Mouse (Mus musculus) brown adipose tissue, adult 24 weeks (tissue): ENCODE measurements around the gene Nr1i3. TPM values are rescaled to one million over a fixed set of nuclear protein-coding genes. Genes with fewer than 3 reads are reported as not detected.
A peak's percentile ranks its signal among the peaks of the same experiment; 100 is the strongest.

Experiments used
- H3K27ac ChIP-seq: fragments of 200-500 bp; replicated peaks from 2 replicates; pipeline ENCODE4 v1.5.1; 2012; ENCODE audit warnings: low read depth, mild to moderate bottlenecking, low read length
- H3K4me1 ChIP-seq: fragments of 200-500 bp; 2 replicates; pipeline ENCODE4 v1.6.1; 2012; ENCODE audit warnings: low read length, mixed read lengths; ENCODE audit not compliant: control insufficient read depth, insufficient read depth, insufficient read length
- H3K4me3 ChIP-seq: fragments of 200-500 bp; 2 replicates; pipeline ENCODE4 v1.5.1; 2012; ENCODE audit warnings: low read depth, mild to moderate bottlenecking, low read length, moderate library complexity; ENCODE audit not compliant: insufficient read depth
- polyA plus RNA-seq: library from polyadenylated mRNA; stranded (reverse); fragments of >200 nt; gene quantifications from 2 replicates; pipeline ENCODE4 v1.2.4, GENCODE M21; 2012; ENCODE audit not compliant: missing spikeins, insufficient read depth, insufficient read length

Gene Nr1i3
- polyA plus RNA-seq, 1 experiment, result not detected

GRCm38 (mm10) chr1:171189476-171190114 is 24.2 kb upstream of the Nr1i3 start:
- Histone ChIP-seq H3K27ac (no peak overlapping the region), H3K4me1 (no peaks in the 10 kb centered on the region; the same call in 1 of the 2 replicates), H3K4me3 (no peak overlapping the region)

GRCm38 (mm10) chr1:171190832-171191231 is 22.9 kb upstream of the Nr1i3 start:
- Histone ChIP-seq H3K4me3 (no peak overlapping the region), H3K27ac (no peak overlapping the region), H3K4me1 (no peaks in the 10 kb centered on the region)

GRCm38 (mm10) chr1:171192283-171192682 is 21.5 kb upstream of the Nr1i3 start:
- no peaks in the 10 kb centered on the region for H3K4me1 ChIP-seq
- no peak overlapping the region for H3K4me3 ChIP-seq
- H3K27ac ChIP-seq, result no peak overlapping the region

DNA sequence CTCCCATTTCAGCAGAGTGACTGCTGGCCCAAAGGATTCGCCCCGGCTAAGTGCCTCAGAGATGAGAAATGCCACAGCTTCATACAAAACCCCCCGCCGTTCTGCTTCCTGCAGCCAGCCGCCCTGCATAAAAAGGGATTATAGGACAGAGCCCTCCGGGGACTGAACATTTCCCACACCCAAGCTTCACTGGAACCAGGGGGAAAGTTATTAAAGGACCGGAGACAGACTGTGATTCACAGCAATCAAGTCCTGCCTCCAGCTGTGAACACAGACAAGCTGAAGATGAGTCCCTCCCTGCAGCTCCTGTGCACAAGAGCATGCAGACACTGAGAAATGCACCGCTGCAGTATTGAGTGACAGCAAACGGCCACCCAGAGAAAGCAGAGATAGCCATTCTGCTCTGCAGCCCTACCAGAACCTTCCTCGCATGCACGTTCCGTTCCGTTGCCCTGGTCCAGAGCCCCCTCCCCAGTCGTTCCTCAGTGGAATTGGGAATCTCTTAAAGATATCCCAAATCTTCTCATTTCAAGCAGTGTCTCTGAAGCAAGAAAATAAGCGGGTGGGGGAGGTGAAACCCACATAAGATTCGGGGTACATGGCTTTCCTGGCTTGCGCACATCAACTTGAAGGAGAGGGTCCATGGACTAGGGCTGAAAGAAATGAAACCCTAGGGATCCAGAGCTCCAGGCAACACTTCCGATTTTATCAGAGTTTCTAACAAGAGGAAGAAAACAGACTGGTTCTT is 20.5 kb upstream of the Nr1i3 start:
- Histone ChIP-seq H3K27ac (no peak overlapping the region), H3K4me1 (no peaks in the 10 kb centered on the region), H3K4me3 (no peak overlapping the region; the same call in 1 of the 2 replicates)

DNA sequence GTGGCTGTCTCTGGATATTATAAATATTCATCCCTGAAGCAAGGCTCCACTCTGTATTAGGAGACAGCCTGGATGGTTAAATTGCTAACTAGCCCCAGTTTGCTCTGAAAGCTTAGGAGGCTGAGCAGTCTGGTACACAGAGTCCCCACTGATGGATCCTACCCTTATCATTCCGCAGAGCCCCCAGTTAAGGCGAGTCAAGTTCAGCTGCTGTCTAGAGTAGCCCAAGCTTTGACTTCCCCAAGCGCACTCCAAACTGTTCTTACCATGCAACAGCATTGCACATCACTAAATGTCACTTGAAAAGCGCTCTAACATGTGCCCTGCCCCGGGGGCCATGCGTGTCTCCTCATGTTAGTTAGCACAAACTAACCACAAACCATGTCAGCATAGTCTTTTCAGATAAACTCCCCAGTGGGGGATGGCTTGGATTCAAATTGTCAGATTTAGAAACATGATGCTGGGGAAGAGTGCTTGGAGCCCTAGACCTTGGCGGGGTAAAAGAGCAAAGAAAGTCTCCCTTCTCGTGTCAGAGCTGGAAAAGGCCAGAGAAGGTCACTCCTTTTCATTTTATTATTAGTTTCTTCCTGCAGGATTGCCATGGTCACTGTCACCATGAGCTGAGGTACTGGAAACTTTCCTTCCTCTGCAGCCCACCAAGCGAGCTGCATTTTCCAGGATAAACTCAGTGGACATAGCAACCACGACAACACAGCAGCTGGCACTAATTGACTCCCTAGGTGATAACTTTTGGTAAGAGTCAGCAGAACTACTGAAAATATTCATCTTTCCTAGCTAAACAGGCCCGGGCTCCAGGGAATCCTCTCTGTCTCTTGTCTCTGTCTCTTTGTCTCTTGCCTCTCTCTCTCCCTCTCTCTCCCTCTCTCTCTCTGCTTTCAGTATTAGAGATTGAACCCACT is 19.6 kb upstream of the Nr1i3 start:
- H3K4me1 ChIP-seq, result no peaks in the 10 kb centered on the region
- H3K4me3 ChIP-seq, result 0 out of 2 replicates have a peak overlapping the region, but pooled peaks have one; percentile 8
- H3K27ac ChIP-seq, result no peak overlapping the region

DNA sequence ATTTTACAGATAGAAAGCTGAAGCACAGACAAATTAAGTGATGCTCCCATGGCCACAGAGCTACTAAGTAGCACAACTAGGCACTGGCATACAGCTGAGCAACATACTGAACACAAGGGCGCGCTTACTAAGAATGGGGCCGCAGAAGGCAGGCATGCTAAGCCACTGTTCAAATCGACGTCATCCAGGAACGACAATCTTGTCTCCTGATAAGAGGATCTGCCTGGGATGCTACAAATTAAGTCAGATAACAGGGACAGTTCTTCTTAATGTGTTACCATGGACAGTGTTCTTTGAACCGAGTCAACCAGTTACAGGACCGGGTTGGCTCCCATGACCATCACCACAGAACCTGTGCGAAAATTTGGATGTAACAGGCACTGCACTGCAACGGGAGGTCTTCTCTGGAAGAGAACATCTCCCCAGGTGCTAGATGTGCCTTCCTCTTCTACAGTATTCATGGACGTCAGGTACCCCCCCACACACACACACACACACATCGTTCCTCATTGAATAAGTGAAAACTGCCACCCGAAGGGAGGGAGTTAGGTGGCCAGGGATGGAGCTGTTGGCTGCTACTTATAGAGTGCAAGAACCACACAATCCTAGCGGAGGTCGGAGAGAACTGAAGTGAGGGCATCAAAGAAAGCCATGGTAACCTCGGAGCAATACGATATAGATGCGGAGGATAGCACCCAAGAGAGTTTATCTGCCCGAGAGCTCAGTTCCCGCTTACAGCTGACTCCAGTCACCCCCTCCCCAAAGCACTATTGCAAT is 18.5 kb upstream of the Nr1i3 start:
- no peaks in the 10 kb centered on the region for H3K4me1 ChIP-seq
- peak overlapping the region; percentile 41; the same call in 1 of the 2 replicates for H3K4me3 ChIP-seq
- H3K27ac ChIP-seq, result no peak overlapping the region

DNA sequence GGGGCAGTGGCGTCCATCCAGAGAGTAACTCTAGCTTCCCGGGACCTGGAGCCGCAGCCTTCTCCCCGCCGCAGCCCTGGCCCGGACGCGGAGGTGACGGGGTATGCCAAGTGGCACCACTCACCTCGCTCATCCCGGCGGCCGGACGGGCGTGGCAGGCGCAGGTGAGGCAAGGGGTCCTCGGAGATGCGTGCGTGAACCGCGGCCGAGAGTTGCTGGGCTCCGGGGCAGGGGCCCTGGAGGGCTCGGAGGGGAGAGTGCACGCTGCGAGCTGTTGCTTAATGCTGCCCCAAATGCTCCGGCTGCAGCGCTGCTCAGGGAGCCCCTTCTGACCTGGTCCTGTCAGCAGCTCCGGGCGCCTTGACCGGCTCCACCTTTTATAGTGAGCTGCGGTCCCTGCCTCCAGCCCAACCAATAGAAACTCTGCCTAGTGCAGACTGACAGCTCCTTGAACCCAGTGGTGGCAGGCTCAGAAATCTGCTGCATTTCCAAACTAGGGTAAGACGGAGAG is 17.8 kb upstream of the Nr1i3 start, which contains the start of gene Pcp4l1:
Gene Pcp4l1, minus strand, starts transcription at position 382 of the 511 bp plus-strand sequence.
- Histone ChIP-seq H3K27ac (no peak within 1 kb of the TSS), H3K4me1 (no peaks in the 10 kb centered on the region), H3K4me3 (peak within 1 kb of the TSS; percentile 41)

- H3K4me1 ChIP-seq, result no peaks in the 10 kb centered on the region
- no peak overlapping the region for H3K27ac ChIP-seq
- no peak overlapping the region for H3K4me3 ChIP-seq
These were observed 14.2 kb upstream of the Nr1i3 start for GRCm38 (mm10) chr1:171199532-171199931.

DNA sequence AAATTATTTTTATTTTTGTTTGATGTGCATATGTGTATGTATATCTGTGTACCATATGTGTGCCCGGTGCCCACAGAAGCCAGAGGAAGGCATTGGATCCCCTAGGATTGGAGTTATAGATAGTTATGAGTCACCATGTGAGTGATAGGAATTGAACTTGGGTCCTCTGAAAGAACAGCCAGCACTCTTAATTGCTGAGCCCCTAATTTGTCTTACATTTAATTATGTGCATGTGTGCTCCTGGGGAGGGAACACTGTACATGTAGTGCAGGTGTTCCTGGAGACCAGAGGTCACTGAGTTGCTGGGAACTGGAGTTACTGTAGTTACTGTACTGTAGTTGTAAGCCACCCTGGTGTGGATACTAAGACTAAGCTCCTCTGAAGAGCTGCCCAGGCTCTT is 13.0 kb upstream of the Nr1i3 start:
- no peak overlapping the region for H3K27ac ChIP-seq
- no peak overlapping the region for H3K4me3 ChIP-seq
- H3K4me1 ChIP-seq, result no peaks in the 10 kb centered on the region

GRCm38 (mm10) chr1:171203471-171204248 is 10.1 kb upstream of the Nr1i3 start:
- no peaks in the 10 kb centered on the region for H3K4me1 ChIP-seq
- H3K4me3 ChIP-seq, result no peak overlapping the region
- no peak overlapping the region for H3K27ac ChIP-seq

DNA sequence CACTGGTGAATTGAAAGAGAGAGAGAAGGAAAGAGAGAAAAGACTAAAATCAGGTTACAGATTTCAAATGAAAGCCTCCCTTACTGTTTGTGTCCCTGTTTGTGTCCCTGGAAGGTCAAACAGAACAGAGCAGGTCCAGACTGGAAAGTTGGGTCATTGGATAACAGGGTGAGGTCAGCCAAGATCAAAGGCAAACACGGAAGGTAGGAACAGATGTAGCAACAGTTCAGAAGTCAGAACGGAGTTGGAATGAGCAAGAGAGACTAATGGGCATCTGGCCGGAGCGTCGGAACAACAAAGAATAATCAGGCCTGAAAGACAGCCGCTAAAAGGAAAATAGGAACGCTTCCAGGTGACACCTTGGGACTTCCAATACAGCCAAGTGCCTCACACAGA is 9.5 kb upstream of the Nr1i3 start:
- Histone ChIP-seq H3K27ac (no peak overlapping the region), H3K4me3 (no peak overlapping the region), H3K4me1 (no peaks in the 10 kb centered on the region)

- H3K4me1 ChIP-seq, result no peaks in the 10 kb centered on the region
- H3K4me3 ChIP-seq, result no peak overlapping the region
- H3K27ac ChIP-seq, result no peak overlapping the region
These were observed 7.9 kb upstream of the Nr1i3 start for GRCm38 (mm10) chr1:171205704-171206493.

DNA sequence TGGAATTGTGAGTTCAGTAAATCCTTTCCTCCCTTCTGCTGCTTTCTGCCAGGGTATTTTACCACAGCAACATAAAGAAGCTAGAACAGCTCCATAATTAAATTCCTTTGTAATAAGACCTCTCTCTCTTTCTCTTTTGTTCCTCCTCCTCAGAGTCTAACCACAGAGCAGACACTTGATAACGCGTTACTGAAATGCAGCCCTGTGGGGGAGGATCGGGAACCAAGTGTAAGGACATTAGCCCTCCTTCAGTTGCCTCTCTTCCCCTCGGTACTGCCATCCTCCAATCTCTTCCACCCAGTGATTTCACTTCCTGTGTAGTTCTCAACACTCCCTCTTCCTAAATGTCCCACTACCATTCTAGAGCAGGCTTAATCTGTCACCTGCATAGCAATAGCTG is 4.4 kb upstream of the Nr1i3 start:
- no peaks in the 10 kb centered on the region for H3K4me1 ChIP-seq
- no peak overlapping the region for H3K27ac ChIP-seq
- no peak overlapping the region for H3K4me3 ChIP-seq
